Mouse (Mus musculus): Measurements from ENCODE around the gene Hnrnpa0.

DNA sequence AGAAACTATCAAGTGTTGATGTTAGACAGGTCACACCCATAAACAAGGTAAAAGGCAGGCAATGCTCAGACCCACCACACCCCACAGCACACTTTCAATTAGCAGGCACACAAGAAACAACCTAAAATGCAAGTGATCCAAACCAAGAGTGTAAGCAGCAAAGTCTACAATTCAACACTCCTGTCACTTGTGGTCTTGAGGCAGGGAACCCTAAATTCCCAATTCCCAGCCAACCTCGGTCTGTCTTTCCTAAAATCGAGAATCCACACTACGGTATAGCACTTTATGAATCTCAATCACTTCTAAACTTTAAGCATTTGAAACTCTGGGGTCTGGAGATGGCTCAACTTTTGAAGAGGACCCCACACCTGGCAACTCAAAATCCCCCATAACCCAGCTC, 4.1 kb downstream of the Hnrnpa0 start:
- TF ChIP-seq MYB (IDR thresholded peaks at IDR 0.05; ENCODE audit: low read depth, low read length) (no peak), ZKSCAN1 (IDR thresholded peaks at IDR 0.05; ENCODE audit: low read depth, low read length) (no peak), POLR2A (IDR thresholded peaks at IDR 0.05; ENCODE audit: control insufficient read depth in 1 of 2, insufficient read depth in 1 of 2, low read depth in 1 of 2, low read length in 2 of 2, poor library complexity in 1 of 2) (no peak), CTCF (IDR thresholded peaks at IDR 0.05 in 2 of 3, conservative IDR thresholded peaks at IDR 0.05 in 1 of 3; ENCODE audit: control insufficient read depth in 1 of 3, insufficient read depth in 1 of 3, low read depth in 2 of 3, low read length in 3 of 3, poor library complexity in 1 of 3, severe bottlenecking in 1 of 3) (no peak), EP300 (IDR thresholded peaks at IDR 0.05; ENCODE audit: low read depth in 1 of 2, low read length in 2 of 2) (no peak), UBTF (IDR thresholded peaks at IDR 0.05; ENCODE audit: borderline replicate concordance, insufficient read depth, low read depth, low read length) (no peak)

Measured in MEL (cell line).